Mouse (Mus musculus) C2C12 (cell line): ENCODE measurements around the gene Camkv. TPM values are rescaled to one million over a fixed set of nuclear protein-coding genes. Genes with fewer than 3 reads are reported as not detected.
A peak's percentile ranks its signal among the peaks of the same experiment; 100 is the strongest.

Experiments
- H3K27me3 ChIP-seq: one replicate; pipeline ENCODE4 v1.6.1; 2011; ENCODE audit not compliant: control insufficient read depth, insufficient read depth, insufficient read length
- H3K36me3 ChIP-seq: one replicate; pipeline ENCODE4 v1.6.1; 2011; ENCODE audit not compliant: control insufficient read depth, insufficient read depth
- H3K4me3 ChIP-seq: one replicate; pipeline ENCODE4 v1.5.1; 2011; ENCODE audit warnings: mild to moderate bottlenecking, control low read depth; ENCODE audit not compliant: poor library complexity, insufficient read depth, severe bottlenecking
- H3K79me2 ChIP-seq: one replicate; pipeline ENCODE4 v1.6.1; 2011; ENCODE audit not compliant: control insufficient read depth, insufficient read depth
- H3K79me3 ChIP-seq: one replicate; pipeline ENCODE4 v1.6.1; 2011; ENCODE audit warnings: low read depth, control low read depth
- H3ac ChIP-seq: one replicate; pipeline ENCODE3; 2011; ENCODE audit warnings: low read depth; ENCODE audit not compliant: control insufficient read depth, insufficient read length
- CEBPB ChIP-seq: IDR thresholded peaks from one replicate; pipeline ENCODE4 v1.6.1; 2011; ENCODE audit warnings: low read depth, mild to moderate bottlenecking, control low read depth, moderate library complexity
- CTCF ChIP-seq: IDR thresholded peaks from one replicate; pipeline ENCODE4 v1.5.1; 2011; ENCODE audit not compliant: control insufficient read depth, insufficient read depth, insufficient read length
- FOSL1 ChIP-seq: IDR thresholded peaks from one replicate; pipeline ENCODE4 v1.8.0; 2011; ENCODE audit warnings: mild to moderate bottlenecking, low read length; ENCODE audit not compliant: poor library complexity, insufficient read depth, severe bottlenecking
- MAX ChIP-seq: IDR thresholded peaks from one replicate; pipeline ENCODE4 v1.6.1; 2011; ENCODE audit warnings: mild to moderate bottlenecking, control low read depth
- MYOD1 ChIP-seq: IDR thresholded peaks from one replicate; pipeline ENCODE4 v1.6.1; 2011; ENCODE audit warnings: low read depth; ENCODE audit not compliant: control insufficient read depth, insufficient read length
- MYOG ChIP-seq: IDR thresholded peaks from one replicate; pipeline ENCODE4 v1.6.1; 2011; ENCODE audit not compliant: control insufficient read depth, insufficient read length; ENCODE audit errors: extremely low read depth
- USF1 ChIP-seq: IDR thresholded peaks from one replicate; pipeline ENCODE4 v1.6.1; 2011; ENCODE audit warnings: low read depth, mild to moderate bottlenecking, control low read depth, moderate library complexity
- polyA plus RNA-seq: library from polyadenylated mRNA; unstranded; fragments of >200 nt; fragmentation: generic; extraction: Trizol; gene quantifications from one replicate; pipeline ENCODE4 v1.2.1, GENCODE M21; 2012; ENCODE audit warnings: missing spikeins

Camkv gene
- polyA plus RNA-seq, 1 experiment: 0.07 TPM

DNA sequence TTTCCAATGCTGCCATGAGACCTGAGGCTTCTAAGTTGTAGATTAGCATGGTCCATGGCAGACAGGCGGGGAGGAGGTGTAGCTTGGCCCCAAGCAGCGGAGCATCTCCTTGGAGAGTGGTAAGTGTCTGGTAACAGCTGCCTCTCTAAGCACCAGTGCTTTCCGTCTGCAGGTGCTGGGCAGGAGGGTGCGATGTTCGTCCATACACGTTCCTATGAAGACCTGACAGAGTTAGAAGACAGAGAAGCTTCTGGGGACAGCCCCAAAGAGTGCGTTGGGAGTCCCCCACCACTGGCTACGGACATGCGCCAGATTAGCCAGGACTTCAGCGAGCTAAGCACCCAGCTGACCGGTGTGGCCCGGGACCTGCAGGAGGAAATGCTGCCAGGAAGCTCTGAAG, 35.6 kb upstream of the Camkv start:
- Histone ChIP-seq H3K36me3 (no peaks in the 10 kb centered on the region), H3K79me3 (no peaks in the 10 kb centered on the region), H3ac (no peak overlapping the region), H3K4me3 (no peak overlapping the region), H3K27me3 (no peaks in the 10 kb centered on the region), H3K79me2 (no peaks in the 10 kb centered on the region)
- no peak for TF ChIP-seq MYOG
- no peak for TF ChIP-seq CEBPB
- TF ChIP-seq MAX: no peak
- no peak for TF ChIP-seq USF1
- TF ChIP-seq CTCF: no peak
- no peak for TF ChIP-seq MYOD1
- TF ChIP-seq FOSL1: no peak

DNA sequence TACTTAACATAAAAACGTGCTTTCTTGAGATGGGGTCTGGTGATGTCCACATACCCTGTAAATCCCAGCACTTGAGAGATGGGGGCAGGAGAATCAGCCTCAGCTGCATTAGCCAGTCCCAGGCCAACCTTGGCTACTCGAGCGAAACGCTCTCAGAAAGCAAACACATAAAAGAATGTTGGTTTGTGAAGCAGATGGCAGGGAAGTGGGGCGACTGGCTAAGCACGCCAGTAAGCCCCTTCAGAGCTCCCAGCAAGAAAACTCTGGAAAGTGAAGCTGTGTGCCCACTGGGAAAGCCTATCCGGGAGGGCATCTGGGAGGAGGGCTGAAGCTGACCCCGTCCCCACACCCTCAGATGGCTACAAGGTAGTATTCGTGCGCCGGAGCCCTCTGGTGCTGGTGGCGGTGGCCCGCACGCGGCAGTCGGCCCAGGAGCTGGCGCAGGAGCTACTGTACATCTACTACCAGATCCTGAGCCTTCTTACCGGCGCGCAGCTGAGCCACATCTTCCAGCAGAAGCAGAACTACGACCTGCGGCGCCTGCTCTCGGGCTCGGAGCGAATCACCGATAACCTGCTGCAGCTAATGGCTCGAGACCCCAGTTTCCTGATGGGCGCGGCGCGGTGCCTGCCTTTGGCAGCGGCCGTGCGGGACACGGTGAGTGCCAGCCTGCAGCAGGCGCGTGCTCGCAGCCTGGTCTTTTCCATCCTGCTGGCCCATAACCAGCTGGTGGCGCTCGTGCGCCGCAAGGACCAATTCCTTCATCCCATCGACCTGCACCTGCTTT, 34.4 kb upstream of the Camkv start:
- TF ChIP-seq CEBPB: no peak
- TF ChIP-seq FOSL1: no peak
- no peak for TF ChIP-seq MYOD1
- TF ChIP-seq MAX: no peak
- no peak for TF ChIP-seq USF1
- no peak for TF ChIP-seq CTCF
- no peak for TF ChIP-seq MYOG
- H3K4me3 ChIP-seq: no peak overlapping the region

DNA sequence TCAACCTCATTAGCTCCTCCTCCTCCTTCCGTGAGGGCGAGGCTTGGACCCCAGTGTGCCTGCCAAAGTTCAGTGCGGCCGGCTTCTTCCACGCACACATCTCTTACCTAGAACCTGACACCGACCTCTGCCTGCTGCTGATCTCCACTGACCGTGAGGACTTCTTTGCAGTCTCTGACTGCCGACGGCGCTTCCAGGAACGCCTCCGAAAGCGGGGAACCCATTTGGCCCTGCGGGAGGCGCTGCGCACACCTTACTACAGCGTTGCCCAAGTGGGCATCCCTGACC, 33.9 kb upstream of the Camkv start:
- Histone ChIP-seq H3K79me2 (no peaks in the 10 kb centered on the region), H3K27me3 (no peaks in the 10 kb centered on the region), H3K79me3 (no peaks in the 10 kb centered on the region), H3K4me3 (no peak overlapping the region), H3K36me3 (no peaks in the 10 kb centered on the region), H3ac (no peak overlapping the region)
- no peak for TF ChIP-seq MYOG

More for the DNA sequence above, 34.4 kb upstream of the Camkv start:
- no peaks in the 10 kb centered on the region for H3K79me3 ChIP-seq
- no peaks in the 10 kb centered on the region for H3K79me2 ChIP-seq
- no peak overlapping the region for H3ac ChIP-seq
- no peaks in the 10 kb centered on the region for H3K27me3 ChIP-seq
- no peaks in the 10 kb centered on the region for H3K36me3 ChIP-seq

DNA sequence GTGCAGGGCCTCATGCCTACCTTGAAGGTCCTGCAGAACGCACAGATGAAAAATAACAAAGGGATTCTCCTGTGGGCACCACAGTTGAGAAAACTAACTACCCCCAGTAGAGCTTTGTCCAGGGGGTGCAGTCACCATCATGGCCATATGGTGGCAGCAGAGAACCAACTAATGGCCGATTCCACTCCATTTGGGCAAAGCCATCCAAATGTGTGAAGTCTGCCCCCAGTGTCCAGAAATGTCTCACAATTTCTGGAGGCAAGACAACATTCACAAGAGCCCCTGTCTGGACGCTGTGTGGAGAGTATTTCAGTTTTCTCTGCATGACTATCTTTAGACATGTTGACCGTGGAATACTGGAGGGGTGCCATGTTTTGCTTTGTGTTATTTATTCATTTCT, 30.7 kb upstream of the Camkv start:
- H3K36me3 ChIP-seq: no peaks in the 10 kb centered on the region
- no peaks in the 10 kb centered on the region for H3K79me3 ChIP-seq
- H3K79me2 ChIP-seq: no peaks in the 10 kb centered on the region
- no peaks in the 10 kb centered on the region for H3K27me3 ChIP-seq
- TF ChIP-seq CTCF (peak; percentile 91), USF1 (no peak)
- no peak overlapping the region for H3ac ChIP-seq
- H3K4me3 ChIP-seq: no peak overlapping the region

DNA sequence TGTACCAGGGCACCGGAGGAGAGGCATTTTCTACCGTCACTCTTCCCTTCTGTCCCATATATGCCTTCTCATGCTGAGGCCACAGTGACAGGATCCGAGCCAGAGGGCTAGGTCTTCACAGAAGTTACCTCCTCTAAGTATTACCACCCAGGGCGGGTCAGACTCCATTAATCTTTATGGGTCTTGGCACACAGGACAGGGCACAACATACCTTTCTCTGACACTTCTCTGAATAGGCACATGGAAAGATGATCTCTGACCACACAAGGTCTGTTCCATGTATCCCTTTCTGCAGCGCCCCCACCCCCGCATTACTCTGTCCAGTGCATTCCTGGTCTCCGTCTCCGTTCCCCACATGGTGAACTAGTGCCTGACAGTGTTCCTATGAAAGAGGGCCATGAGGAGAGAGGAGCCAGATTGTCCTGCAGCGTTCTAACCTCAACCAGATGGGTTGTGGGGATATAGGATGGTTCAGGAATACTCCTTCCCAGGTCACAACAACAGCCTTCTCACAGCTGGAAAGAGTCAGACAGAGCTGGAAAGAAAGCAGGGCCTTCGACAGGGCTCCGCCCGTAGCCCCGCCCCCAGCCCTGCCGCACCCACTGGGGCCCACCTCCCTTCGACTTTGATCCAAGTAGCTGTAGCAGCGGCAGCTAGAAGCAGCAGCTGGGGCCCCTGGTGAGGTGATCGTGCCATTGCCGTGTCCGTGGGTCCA, 29.1 kb upstream of the Camkv start, which contains the start of gene Mst1r:
TSS of gene Mst1r (plus strand) at position 622 of the 715 bp plus-strand sequence.
- Histone ChIP-seq H3K36me3 (no peaks in the 10 kb centered on the region), H3K27me3 (no peaks in the 10 kb centered on the region), H3K4me3 (no peak within 1 kb of the TSS), H3K79me2 (no peaks in the 10 kb centered on the region), H3K79me3 (no peaks in the 10 kb centered on the region), H3ac (no peak within 1 kb of the TSS)
- TF ChIP-seq FOSL1: no peak
- TF ChIP-seq CTCF: no peak
- no peak for TF ChIP-seq MAX
- no peak for TF ChIP-seq MYOG
- TF ChIP-seq CEBPB: no peak
- TF ChIP-seq MYOD1: no peak
- no peak for TF ChIP-seq USF1

DNA sequence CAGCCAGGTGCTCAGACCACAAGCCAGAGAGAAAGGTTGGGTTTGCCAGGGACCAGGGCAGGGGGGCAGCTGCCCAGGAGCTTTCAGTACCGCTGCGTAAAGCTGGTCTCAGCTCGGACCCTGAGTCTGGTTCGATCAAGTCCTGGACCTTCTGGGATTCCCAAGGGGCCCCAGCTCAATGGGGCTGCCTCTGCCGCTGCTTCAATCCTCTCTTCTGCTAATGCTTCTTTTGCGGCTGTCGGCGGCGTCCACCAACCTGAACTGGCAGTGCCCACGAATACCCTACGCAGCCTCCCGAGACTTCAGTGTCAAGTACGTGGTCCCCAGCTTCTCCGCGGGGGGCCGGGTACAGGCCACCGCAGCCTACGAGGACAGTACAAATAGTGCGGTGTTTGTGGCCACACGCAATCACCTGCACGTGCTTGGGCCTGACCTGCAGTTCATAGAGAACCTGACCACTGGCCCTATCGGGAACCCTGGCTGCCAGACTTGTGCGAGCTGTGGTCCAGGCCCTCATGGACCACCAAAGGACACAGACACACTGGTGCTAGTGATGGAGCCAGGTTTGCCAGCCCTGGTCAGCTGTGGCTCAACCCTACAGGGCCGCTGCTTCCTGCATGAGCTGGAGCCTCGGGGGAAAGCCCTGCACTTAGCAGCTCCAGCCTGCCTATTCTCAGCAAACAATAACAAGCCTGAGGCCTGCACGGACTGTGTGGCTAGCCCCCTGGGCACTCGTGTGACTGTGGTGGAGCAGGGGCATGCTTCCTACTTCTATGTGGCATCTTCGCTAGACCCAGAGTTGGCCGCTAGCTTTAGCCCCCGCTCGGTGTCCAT, 28.3 kb upstream of the Camkv start:
- TF ChIP-seq CTCF (no peak), MYOG (no peak), USF1 (no peak), CEBPB (no peak), MYOD1 (no peak), FOSL1 (no peak), MAX (no peak)
- H3K4me3 ChIP-seq: no peak overlapping the region
- H3K79me3 ChIP-seq: no peaks in the 10 kb centered on the region
- H3K27me3 ChIP-seq: no peaks in the 10 kb centered on the region
- H3ac ChIP-seq: no peak overlapping the region
- H3K79me2 ChIP-seq: no peaks in the 10 kb centered on the region
- no peaks in the 10 kb centered on the region for H3K36me3 ChIP-seq
